Mouse (Mus musculus): ENCODE data around the gene Borcs8. TPM values are rescaled to one million over a fixed set of nuclear protein-coding genes. Genes with fewer than 3 reads are reported as not detected.

Borcs8 gene
- polyA plus RNA-seq, 1 experiment = 2.9 TPM

DNA sequence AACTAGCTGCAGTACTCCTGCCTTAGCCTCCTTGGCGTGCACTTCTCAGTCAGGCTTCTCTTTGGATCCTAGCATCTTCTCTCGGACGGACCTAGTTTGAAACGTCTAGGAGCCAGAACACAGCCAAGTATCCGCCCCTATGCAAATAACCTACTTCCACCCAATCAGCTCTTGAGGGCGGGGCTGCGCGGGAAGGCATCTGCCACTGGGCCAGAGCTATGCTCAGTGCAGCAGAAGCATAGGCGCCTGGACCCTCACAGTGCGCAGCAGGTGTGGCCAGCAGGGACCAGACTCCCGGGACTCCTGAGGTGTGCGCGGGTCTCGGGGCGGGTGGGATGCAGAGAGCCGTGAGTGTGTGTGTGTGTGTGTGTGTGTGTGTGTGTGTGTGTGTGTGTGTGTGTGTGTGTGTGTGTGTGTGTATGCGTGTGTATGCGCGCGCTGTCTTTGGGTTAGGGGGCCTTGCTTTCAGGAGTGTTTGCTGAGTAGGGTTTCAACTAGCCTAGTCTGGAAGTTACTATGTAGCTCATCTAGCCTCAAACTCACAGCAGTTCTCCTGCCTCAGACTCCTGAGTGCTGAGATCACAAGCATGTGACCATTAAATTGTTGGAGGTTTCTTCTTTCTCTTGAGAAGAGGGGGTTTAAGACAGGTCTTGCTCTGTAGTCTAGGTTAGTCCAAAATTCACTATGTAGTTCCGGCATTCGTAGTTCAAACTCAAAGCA lies 13.4 kb downstream of the Borcs8 start:
- Histone ChIP-seq H3K4me1 (ENCODE audit: control insufficient read depth) (peaks cover 16% of the 10 kb centered on the region), H3K36me3 (ENCODE audit: control insufficient read depth) (no peaks in the 10 kb centered on the region), H3K27me3 (ENCODE audit: control insufficient read depth) (peaks cover 31% of the 10 kb centered on the region), H3K9me3 (ENCODE audit: control insufficient read depth, low read length) (no peaks in the 10 kb centered on the region), H3K4me3 (replicated peaks) (peak overlapping the region; percentile 28)
- TF ChIP-seq TAL1 (IDR thresholded peaks at IDR 0.05; ENCODE audit: low read length) = no peak
- no peak for TF ChIP-seq GATA1 (IDR thresholded peaks at IDR 0.05; ENCODE audit: low read length)

DNA sequence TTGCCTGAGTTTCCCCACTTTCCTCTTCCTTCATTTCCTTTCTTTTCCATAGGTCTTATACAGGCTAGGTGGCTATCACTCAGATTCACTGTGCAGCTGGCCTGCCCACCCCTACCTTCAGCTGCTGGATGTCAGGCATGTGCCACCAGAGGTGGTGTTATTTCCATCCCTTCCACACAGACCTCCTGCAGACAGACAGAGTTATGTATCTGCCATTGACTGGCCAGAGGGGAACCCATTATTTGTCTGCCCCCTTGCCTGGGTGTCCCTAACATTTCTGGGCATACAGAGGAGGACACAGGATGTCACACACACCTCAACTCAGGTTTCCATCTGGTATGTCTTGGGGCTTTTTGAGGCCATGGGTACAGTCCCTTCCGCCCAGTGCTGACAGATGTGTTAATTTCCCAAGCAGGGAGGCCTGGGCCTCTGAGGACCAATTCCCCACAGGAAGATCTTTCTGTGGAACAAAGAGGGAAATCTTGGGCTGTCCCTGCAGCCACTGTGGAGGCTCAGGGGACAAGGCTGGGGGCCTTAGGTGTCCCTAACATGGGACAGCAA lies 18.0 kb downstream of the Borcs8 start:
- H3K9me3 ChIP-seq (ENCODE audit: control insufficient read depth, low read length) = no peaks in the 10 kb centered on the region
- no peaks in the 10 kb centered on the region for H3K36me3 ChIP-seq (ENCODE audit: control insufficient read depth)
- TF ChIP-seq TAL1 (IDR thresholded peaks at IDR 0.05; ENCODE audit: low read length) (no peak), GATA1 (IDR thresholded peaks at IDR 0.05; ENCODE audit: low read length) (no peak)
- H3K4me3 ChIP-seq (replicated peaks) = no peak overlapping the region
- peaks cover 21% of the 10 kb centered on the region for H3K4me1 ChIP-seq (ENCODE audit: control insufficient read depth)
- peaks cover 64% of the 10 kb centered on the region for H3K27me3 ChIP-seq (ENCODE audit: control insufficient read depth)

DNA sequence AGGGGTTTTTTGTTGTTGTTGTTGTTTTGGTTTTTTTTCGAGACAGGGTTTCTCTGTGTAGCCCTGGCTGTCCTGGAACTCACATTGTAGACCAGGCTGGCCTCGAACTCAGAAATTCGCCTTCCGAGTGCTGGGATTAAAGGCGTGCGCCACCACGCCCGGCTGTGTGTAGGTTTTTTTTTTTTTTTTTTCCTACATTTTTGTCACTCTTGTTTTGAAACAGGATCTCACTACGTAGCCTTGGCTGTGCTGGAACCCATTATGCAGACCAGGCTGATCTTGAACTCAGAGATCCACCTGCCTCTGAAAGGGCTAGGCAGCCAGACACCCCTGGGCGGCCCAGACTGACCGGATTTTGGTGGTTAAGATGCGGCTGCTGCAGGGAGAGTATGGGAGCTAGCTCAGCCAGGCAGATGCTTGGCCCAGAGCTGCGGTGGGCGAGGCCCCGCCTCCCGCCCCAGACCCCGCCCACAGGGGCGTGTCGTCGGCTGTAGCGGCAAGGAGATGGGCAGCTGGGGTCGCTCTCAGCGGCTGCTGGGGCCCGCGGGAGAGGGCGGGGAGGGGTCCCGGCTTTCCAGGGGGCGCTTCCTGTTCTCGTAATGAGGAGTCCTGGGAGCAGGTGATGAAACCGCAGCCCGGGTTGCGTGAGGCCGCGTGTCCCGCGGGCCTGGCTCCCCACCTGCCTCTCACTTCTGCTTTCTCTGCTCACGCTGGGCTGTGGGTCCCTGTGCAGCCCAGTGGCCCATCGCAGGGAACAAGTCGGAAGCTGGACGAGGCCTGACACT lies 19.0 kb downstream of the Borcs8 start:
- no peak for TF ChIP-seq GATA1 (IDR thresholded peaks at IDR 0.05; ENCODE audit: low read length)
- no peak for TF ChIP-seq TAL1 (IDR thresholded peaks at IDR 0.05; ENCODE audit: low read length)
- Histone ChIP-seq H3K4me3 (replicated peaks) (peak overlapping the region; percentile 65), H3K36me3 (ENCODE audit: control insufficient read depth) (no peaks in the 10 kb centered on the region), H3K4me1 (ENCODE audit: control insufficient read depth) (peaks cover 12% of the 10 kb centered on the region), H3K9me3 (ENCODE audit: control insufficient read depth, low read length) (no peaks in the 10 kb centered on the region), H3K27me3 (ENCODE audit: control insufficient read depth) (peaks cover 62% of the 10 kb centered on the region)

DNA sequence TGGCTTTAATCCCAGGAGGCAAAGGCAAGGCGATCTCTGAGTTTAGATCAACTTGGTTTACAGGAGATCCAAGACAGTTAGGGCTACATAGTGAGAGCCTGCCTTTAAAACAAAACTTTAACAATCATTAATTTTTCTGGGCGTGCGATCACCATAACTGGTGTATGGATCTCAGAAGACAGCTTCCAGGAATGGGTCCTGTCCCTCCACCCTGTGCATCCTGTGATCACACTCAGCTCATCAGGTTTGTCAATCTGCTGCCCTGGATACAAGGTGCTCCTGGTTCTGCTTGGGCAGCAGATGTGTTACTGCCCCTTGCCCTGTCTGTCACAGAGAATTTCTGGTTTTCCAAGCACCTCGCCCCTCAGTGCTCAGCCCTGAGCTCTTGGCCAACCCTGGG lies 19.9 kb downstream of the Borcs8 start:
- Histone ChIP-seq H3K4me1 (ENCODE audit: control insufficient read depth) (peaks cover 12% of the 10 kb centered on the region), H3K9me3 (ENCODE audit: control insufficient read depth, low read length) (no peaks in the 10 kb centered on the region), H3K27me3 (ENCODE audit: control insufficient read depth) (peaks cover 67% of the 10 kb centered on the region), H3K4me3 (replicated peaks) (no peak overlapping the region), H3K36me3 (ENCODE audit: control insufficient read depth) (no peaks in the 10 kb centered on the region)
- no peak for TF ChIP-seq TAL1 (IDR thresholded peaks at IDR 0.05; ENCODE audit: low read length)
- TF ChIP-seq GATA1 (IDR thresholded peaks at IDR 0.05; ENCODE audit: low read length) = no peak

DNA sequence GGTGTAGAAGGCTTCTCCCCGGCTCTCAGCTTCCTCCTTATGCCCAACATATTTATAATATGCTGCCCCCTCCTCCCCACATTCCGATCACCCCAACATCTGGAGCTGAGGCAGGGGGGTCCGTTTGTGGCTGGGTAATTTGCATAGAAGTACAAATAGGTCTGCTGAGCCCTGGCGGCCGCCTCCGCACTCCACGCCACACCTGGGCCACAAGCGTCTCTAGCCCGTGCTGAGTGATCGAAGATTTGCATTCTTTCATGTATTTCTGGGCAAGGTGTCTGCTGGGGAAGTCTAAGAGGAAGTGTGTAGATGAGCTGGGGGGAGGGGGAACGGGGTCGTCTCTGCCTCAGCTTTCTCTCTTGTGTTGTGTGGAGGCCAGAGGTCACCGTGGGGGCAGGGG lies 20.7 kb downstream of the Borcs8 start:
- Histone ChIP-seq H3K4me1 (ENCODE audit: control insufficient read depth) (peaks cover 13% of the 10 kb centered on the region), H3K27me3 (ENCODE audit: control insufficient read depth) (peaks cover 67% of the 10 kb centered on the region), H3K4me3 (replicated peaks) (no peak overlapping the region), H3K36me3 (ENCODE audit: control insufficient read depth) (no peaks in the 10 kb centered on the region), H3K9me3 (ENCODE audit: control insufficient read depth, low read length) (no peaks in the 10 kb centered on the region)
- TF ChIP-seq GATA1 (IDR thresholded peaks at IDR 0.05; ENCODE audit: low read length) (no peak), TAL1 (IDR thresholded peaks at IDR 0.05; ENCODE audit: low read length) (no peak)

DNA sequence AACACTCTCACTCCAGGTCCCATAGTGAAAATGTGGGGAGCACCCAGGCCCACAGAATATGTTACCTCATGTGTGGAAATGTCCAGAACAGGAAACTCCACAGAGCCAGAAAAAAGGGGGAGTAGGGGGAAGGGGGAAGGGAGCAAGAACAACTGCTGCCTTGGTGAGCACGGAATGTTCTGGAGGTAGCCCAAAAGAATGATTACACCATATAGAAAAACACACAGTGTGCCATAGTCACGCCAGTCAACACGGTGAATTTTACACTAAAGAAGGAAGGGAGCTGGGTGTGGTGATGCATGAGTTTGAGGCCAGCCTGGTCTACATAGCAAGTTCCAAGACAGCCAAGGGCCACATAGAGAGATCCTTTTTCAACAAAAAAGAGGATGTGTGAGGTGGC lies 24.0 kb downstream of the Borcs8 start:
- Histone ChIP-seq H3K4me1 (ENCODE audit: control insufficient read depth) (peaks cover 19% of the 10 kb centered on the region), H3K36me3 (ENCODE audit: control insufficient read depth) (no peaks in the 10 kb centered on the region), H3K27me3 (ENCODE audit: control insufficient read depth) (peaks cover 68% of the 10 kb centered on the region), H3K4me3 (replicated peaks) (no peak overlapping the region), H3K9me3 (ENCODE audit: control insufficient read depth, low read length) (no peaks in the 10 kb centered on the region)
- no peak for TF ChIP-seq GATA1 (IDR thresholded peaks at IDR 0.05; ENCODE audit: low read length)
- TF ChIP-seq TAL1 (IDR thresholded peaks at IDR 0.05; ENCODE audit: low read length) = no peak

DNA sequence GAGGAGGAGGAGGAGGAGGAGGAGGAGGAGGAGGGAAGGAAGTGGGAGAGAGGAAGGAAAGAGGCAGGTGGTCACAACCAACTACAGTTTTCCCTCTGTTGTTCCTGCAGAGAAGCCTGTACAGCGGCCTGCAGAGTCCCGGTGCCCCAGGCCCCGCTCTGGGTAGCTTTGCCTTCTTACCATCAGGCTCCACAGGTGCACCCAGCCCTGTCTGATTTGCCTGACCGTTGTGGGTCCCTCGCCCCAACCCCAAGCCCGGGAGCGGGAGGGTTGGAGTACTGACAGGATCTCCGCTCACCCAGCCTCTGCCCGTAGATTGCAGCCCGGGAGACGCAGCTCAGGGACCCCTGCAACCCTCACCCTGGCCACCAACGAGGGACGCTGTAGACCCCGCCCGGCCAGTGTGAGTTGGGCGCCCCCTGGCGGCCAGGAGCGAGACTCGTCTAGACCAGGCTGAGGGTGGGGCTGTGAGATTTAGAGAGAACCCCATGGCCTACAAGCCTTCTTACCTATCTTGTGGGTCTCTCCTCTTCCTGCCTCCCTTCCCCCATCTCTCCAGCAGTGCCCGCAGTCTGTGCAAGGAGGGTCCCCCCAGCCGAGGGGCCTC lies 27.3 kb downstream of the Borcs8 start:
- Histone ChIP-seq H3K4me1 (ENCODE audit: control insufficient read depth) (peaks cover 30% of the 10 kb centered on the region), H3K4me3 (replicated peaks) (no peak overlapping the region), H3K9me3 (ENCODE audit: control insufficient read depth, low read length) (no peaks in the 10 kb centered on the region), H3K27me3 (ENCODE audit: control insufficient read depth) (peaks cover 40% of the 10 kb centered on the region), H3K36me3 (ENCODE audit: control insufficient read depth) (no peaks in the 10 kb centered on the region)
- no peak for TF ChIP-seq GATA1 (IDR thresholded peaks at IDR 0.05; ENCODE audit: low read length)
- TF ChIP-seq TAL1 (IDR thresholded peaks at IDR 0.05; ENCODE audit: low read length) = no peak

DNA sequence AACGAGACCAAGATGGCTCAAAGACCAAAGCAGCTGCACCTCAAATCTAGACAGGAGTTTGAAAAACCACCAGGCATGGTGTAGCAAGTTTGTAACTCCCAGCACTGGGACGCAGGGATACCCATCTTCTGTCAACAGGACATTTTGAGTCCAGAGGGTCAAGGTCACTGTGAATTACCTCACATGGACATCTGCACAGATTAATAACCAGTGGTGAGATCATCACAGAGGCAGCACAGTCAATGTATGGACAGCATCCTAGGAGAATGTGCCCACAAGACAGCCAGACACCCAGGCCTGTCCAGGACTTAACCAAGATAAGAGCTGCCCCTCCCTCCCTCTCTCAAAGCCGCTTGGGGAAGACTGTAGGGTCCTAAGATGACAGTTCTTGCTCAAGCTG lies 30.8 kb downstream of the Borcs8 start:
- H3K27me3 ChIP-seq (ENCODE audit: control insufficient read depth) = peaks cover 22% of the 10 kb centered on the region

DNA sequence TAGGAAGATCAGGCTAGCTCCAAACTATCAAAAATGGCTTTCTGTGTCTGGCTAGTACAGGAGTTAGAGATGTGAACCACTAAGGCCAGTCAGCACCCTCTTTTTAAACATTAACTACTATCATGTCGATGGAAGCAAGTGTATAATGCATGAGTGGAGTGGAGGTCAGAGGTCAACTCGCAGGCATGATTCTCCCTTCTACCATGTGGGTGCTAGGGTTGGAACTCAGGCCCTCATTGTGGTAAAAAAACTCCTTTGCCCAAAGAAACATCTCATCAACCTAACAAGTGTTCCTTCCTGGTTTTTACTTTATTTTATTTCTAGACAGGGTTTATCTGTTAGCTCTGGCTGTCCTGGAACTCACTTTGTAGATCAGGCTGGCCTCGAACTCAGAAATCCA lies 31.4 kb downstream of the Borcs8 start:
- Histone ChIP-seq H3K4me3 (replicated peaks) (no peak overlapping the region), H3K9me3 (ENCODE audit: control insufficient read depth, low read length) (no peaks in the 10 kb centered on the region), H3K36me3 (ENCODE audit: control insufficient read depth) (peaks cover 13% of the 10 kb centered on the region), H3K27me3 (ENCODE audit: control insufficient read depth) (peaks cover 16% of the 10 kb centered on the region), H3K4me1 (ENCODE audit: control insufficient read depth) (peaks cover 58% of the 10 kb centered on the region)
- TF ChIP-seq TAL1 (IDR thresholded peaks at IDR 0.05; ENCODE audit: low read length) (no peak), GATA1 (IDR thresholded peaks at IDR 0.05; ENCODE audit: low read length) (no peak)

More for the DNA sequence above, 30.8 kb downstream of the Borcs8 start:
- TF ChIP-seq GATA1 (IDR thresholded peaks at IDR 0.05; ENCODE audit: low read length) = no peak
- TF ChIP-seq TAL1 (IDR thresholded peaks at IDR 0.05; ENCODE audit: low read length) = no peak
- H3K4me1 ChIP-seq (ENCODE audit: control insufficient read depth) = peaks cover 58% of the 10 kb centered on the region
- H3K9me3 ChIP-seq (ENCODE audit: control insufficient read depth, low read length) = no peaks in the 10 kb centered on the region
- no peak overlapping the region for H3K4me3 ChIP-seq (replicated peaks)
- H3K36me3 ChIP-seq (ENCODE audit: control insufficient read depth) = peaks cover 10% of the 10 kb centered on the region
